Mouse (Mus musculus) 3T3-L1 (cell line): Measurements from ENCODE around the gene Dock1.

Source experiments
- DNase-seq: peaks from one replicate; pipeline ENCODE4 v3.0.0-alpha.2; 2015; ENCODE audit warnings: low read depth, low spot score

Dock1 gene

GRCm38 (mm10) chr7:134670312-134671002, at the start of gene Dock1:
Dock1 (plus strand) TSS chr7:134670654.
- peak; percentile 66 for DNase-seq

- peak; percentile 13 for DNase-seq
These were observed 42.5 kb upstream of the Dock1 start for GRCm38 (mm10) chr7:134627906-134628305.

GRCm38 (mm10) chr7:134650246-134650830, 20.1 kb upstream of the Dock1 start:
- peak; percentile 98 for DNase-seq

GRCm38 (mm10) chr7:134651071-134651470, 19.4 kb upstream of the Dock1 start:
- DNase-seq, result no peak

- DNase-seq, result no peak
These were observed 7.2 kb upstream of the Dock1 start for GRCm38 (mm10) chr7:134663241-134663640.

- DNase-seq, result no peak
These were observed 4.7 kb upstream of the Dock1 start for GRCm38 (mm10) chr7:134665642-134666282.

GRCm38 (mm10) chr7:134667271-134667702, 3.2 kb upstream of the Dock1 start:
- peak; percentile 84 for DNase-seq

GRCm38 (mm10) chr7:134669474-134670311, 761 bp upstream of the Dock1 start:
- DNase-seq, result no peak

- DNase-seq, result peak; percentile 56
These were observed 578 bp downstream of the Dock1 start for GRCm38 (mm10) chr7:134671003-134671461.

GRCm38 (mm10) chr7:134671467-134671901, 1.0 kb downstream of the Dock1 start:
- peak; percentile 28 for DNase-seq

GRCm38 (mm10) chr7:134673135-134673534, 2.7 kb downstream of the Dock1 start:
- no peak for DNase-seq

GRCm38 (mm10) chr7:134673952-134674351, 3.5 kb downstream of the Dock1 start:
- no peak for DNase-seq

- DNase-seq, result no peak
These were observed 7.4 kb downstream of the Dock1 start for GRCm38 (mm10) chr7:134677852-134678251.

- no peak for DNase-seq
These were observed 9.1 kb downstream of the Dock1 start for GRCm38 (mm10) chr7:134679314-134680158.

GRCm38 (mm10) chr7:134680161-134680560, 9.7 kb downstream of the Dock1 start:
- DNase-seq, result no peak

GRCm38 (mm10) chr7:134681729-134682527, 11.5 kb downstream of the Dock1 start:
- DNase-seq, result no peak

- no peak for DNase-seq
These were observed 17.9 kb downstream of the Dock1 start for GRCm38 (mm10) chr7:134688332-134688731.

GRCm38 (mm10) chr7:134690118-134690517, 19.7 kb downstream of the Dock1 start:
- DNase-seq, result no peak

GRCm38 (mm10) chr7:134690806-134691205, 20.4 kb downstream of the Dock1 start:
- no peak for DNase-seq

- DNase-seq, result no peak
These were observed 22.9 kb downstream of the Dock1 start for GRCm38 (mm10) chr7:134693325-134693724.
